Mouse (Mus musculus): ENCODE measurements around the gene Fibcd1. TPM values are rescaled to one million over a fixed set of nuclear protein-coding genes. Genes with fewer than 3 reads are reported as not detected.
A peak's percentile ranks its signal among the peaks of the same experiment; 100 is the strongest.

Fibcd1 gene
- polyA plus RNA-seq, 1 experiment from 2014 or later, result 0.27 TPM

DNA sequence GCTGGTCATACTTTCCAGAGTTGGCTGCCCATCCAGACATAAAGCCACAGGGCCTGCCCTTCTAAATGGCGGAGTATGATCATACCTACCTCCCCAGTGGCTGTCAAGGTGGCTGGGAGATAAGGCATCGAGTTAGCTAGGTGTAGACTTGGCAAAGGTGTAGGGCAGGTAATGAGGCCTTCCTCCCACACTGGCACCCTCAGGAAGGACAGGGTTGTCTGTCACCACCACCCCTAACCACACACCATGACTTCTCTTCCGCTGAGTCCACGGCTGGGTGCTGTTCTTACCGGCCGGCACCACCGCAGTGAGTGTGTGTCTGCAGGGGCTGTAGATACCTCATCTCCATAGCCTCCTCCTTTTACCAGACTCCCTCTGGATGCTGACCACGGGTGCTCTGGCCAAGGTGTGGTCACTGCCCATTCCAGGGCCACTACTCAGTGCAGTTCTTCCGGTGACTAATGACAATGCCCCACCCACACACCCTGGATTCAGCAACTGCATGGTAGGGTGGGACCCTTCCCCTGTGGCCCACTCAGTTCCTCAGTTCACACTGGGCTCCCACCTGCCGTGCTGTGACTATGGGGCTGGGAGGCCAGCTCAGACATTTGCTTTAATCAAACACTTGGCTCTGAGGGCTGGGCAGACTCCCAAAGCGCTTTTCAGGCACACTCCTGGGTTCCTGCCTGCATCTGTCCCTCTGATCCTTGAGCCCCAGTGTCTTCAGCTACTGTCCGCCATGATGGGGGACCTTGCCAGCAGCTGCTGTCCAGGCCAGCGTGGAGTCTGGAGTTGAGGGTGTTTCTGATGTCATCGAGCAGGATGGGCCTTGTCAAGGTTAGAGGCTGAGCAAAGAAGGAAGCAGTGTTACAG, 34.5 kb downstream of the Fibcd1 start:
- no peak for DNase-seq (ENCODE audit: low spot score)

DNA sequence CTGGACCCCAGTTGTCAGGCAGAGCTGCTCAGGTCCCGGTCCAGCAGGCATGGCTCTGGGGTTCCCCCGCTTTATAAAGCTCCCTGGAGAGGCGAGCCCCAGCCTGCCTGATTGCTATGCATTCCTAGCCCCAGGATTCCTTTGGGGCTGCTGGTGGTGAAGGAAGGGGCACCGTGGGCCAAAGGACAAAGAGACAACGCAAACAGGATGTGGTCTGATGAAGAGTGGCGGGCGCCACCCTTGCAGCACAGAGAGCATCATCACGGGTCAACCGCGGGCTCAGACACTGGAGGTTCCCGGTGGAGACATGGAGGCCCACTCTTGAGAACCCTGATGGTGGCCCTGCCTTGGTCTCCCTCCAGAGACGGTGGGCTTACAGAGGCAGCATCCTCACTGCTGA, 35.4 kb downstream of the Fibcd1 start, which contains the start of gene Qrfp:
Gene Qrfp (minus strand): TSS at position 137 of the 400 bp plus-strand sequence.
- no peak for DNase-seq (ENCODE audit: low spot score)

- DNase-seq (ENCODE audit: low spot score), result no peak
Observed at GRCm38 (mm10) chr2:31809358-31809740, 36.5 kb downstream of the Fibcd1 start.

DNA sequence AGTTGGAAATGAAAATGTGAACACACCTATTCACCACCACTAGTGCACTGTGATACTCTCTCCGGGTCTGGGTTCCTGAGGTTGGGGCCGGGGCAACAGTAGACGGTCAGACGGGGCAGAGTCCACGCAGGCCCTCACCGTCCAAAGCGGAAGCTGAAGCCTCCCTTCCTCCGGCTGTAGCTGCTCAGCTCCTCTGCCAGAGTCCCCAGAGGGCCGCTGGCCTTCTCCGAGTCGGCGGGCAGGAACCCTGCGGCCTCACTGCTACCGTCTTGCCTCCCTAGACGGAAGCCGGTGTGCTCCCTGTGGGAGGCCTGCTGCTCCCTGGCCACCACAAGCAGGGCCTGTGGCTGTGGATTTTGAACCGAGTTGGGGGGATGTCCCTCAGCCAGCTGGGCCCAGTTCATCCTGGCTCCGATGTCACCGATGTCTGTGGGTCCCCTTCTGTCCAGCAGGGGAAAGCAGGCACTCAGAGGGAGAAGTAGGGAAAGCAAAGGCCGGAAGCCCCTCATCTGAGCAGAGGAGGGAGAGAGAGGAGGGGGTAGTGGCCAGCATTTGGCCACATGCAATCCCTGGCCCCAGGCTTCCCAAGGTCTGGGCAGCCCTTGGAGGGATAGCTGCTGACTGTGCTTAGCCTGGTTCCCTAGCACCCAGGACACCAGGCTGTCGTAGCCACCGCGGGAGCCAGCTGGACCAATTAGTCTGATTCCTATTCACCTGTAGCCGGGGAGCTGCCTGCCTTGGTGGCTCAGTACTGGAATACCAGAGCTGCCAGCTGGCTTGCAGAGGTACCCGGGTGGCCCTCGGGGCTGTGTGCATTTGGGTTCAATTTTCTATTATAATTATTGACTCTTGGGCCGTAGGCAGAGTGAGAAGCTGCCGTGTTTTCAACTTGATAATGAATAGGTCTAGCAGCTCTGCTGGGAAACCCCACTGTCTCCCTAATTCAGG, 37.1 kb downstream of the Fibcd1 start:
- DNase-seq (ENCODE audit: low spot score), result no peak

DNA sequence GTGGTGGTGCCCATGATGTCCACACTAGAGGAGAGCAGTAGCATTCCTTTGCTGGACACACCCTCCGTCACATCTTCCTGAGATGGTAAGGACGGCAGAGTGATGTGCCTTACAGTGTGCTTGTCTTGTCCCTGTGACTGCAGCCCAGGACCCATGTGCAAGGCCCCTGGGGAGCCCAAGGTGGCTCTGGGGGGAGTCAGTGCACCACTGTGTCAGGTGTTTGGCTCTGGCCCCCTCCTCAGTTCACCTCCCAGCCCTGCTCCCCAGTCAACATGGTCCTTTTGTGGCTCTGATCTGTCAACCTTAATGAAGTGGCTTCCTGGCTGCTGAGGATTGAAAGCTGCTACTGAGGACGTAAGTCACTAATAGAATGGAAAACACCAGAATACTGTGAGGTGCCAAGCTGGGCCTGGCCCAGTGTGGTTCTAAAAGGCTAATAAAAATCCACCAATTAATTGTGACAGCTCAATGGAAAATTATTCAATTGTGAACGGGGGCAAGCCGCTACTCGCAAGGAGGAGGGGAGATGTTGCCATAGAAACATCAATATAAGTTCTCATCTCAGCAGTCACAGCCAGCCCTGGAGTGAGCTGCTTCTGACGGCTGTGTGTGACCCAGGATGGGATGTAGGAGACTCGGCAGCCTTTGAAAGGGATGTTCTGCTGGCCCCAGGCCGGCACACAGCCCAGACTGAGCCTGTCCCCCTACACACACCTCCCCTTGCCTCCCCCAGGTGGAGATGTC, 39.0 kb downstream of the Fibcd1 start:
- DNase-seq (ENCODE audit: low spot score), result no peak

DNA sequence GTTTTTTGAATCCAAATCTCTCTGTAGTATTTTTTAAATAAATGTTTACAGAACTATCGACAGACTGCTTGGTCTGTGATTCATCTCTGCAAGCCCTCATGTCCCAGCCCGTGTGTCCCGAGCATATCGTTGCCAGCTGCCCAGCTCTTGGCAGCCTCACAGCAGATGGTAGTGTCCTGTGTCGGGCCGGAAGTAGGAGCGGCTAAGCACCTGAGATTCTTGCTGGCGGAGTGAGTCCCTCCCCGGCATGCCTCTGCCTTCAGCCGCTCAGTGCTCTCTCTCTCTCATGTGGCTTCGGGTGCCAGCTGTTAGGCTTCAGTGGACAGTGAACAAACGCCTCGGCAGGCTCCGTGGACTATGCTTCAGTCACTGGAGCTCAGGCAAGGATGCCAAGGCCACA, 42.3 kb downstream of the Fibcd1 start:
- DNase-seq (ENCODE audit: low spot score), result no peak

GRCm38 (mm10) chr2:31802811-31803210, 43.0 kb downstream of the Fibcd1 start:
- no peak for DNase-seq (ENCODE audit: low spot score)

DNA sequence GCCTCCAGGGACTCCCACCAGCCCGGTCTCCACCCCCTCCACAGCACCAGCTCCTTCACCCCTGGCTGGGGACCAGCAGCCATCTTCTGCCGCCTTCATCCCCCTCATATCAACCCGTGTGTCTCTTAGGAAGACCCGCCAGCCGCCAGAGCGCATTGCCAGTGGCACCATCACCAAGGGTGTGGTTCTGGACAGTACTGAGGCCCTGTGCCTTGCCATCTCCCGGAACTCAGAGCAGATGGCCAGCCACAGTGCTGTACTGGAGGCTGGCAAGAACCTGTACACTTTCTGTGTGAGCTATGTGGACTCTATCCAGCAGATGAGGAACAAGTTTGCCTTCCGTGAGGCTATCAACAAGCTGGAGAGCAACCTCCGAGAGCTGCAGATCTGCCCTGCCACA, 44.4 kb downstream of the Fibcd1 start:
- DNase-seq (ENCODE audit: low spot score), result no peak

GRCm38 (mm10) chr2:31796943-31797342, 48.9 kb downstream of the Fibcd1 start:
- DNase-seq (ENCODE audit: low spot score), result no peak

GRCm38 (mm10) chr2:31792611-31793010, 53.2 kb downstream of the Fibcd1 start:
- no peak for DNase-seq (ENCODE audit: low spot score)

DNA sequence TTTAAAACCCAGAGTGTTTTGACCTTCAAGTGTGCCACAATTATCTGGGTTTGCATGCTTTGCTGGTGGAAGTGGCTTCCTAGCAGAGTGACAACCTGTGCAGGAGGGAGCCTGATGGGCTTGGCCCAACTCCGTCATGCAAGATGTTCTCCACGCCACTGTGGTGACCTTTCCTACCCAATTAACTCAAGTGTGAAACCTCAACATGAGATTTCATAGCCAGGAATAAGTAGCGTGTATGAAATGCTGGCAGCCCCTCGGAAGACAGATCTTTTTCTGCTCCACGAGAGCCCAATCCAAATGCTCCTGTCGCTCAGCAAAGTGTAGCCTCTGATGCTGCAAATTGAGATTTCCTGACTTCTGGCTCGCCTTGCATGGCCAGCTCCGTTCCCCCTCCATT, 54.5 kb downstream of the Fibcd1 start:
- no peak for DNase-seq (ENCODE audit: low spot score)

DNA sequence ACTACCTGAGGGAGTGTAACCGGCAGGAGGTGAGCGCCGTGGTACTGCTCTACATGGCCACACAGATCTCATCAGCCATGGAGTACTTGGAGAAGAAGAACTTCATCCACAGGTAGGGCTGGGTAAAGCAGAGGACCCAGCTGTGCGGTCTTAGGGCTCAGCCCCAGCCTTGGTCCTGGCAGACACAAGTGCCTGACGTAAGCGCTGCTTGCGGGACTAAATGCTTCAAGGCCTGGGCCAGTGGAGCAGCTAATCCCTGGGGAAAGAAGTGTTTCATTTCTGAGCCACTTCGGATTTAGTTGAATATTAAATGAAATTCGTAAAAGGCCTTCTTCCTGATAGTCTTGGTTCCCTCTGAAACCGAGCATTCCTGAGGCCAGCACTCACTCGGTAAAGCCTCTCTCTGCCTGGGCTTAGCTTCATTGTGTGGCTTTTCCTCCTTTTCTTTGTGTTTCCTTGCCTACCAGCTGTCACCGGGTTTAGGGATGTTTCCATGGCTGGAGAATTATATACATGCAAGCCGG, 55.0 kb downstream of the Fibcd1 start:
- DNase-seq (ENCODE audit: low spot score), result no peak

DNA sequence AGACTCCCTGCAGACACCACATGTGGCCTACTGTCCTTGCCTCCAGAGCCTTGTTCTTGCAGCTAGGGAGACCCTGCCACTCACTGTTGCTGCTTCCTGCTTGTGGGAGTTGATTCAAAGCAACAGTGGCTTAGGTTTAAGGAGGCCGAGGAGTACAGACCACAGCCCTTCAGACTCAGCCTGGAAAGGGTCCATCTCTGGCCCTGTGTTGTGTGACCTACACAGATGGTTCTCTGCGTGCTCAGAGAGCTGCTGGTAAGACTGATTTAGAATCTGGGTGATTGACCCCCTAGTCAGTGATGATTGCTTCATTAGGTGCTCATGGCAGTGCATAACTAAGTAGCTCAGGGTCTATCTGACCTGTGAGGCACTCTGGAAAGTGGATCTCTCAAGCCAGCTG, 56.6 kb downstream of the Fibcd1 start:
- DNase-seq (ENCODE audit: low spot score), result no peak

- DNase-seq (ENCODE audit: low spot score), result no peak
Observed at GRCm38 (mm10) chr2:31788227-31788626, 57.6 kb downstream of the Fibcd1 start.

- peak; percentile 79 for DNase-seq (ENCODE audit: low spot score)
Observed at GRCm38 (mm10) chr2:31787029-31787428, 58.8 kb downstream of the Fibcd1 start.

DNA sequence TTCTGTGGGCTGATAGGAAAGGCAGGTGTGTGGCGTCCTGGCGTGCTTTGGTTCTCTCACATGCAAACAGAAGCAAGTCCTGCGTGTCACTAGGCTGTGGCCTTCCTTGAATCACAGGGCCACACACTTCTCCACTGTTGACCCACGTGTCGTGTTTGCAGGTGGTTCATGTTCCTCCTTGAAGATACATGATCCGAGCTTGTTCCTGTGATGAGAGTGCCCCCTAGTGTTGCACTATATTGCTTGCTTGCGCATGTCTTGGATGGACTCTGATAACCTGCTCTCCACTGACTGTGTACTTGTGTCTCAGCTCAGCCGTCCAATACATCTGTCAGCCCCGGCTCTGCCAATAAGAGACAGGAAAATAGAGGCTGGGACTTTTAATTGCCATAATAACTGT, 60.7 kb downstream of the Fibcd1 start:
- peak; percentile 84 for DNase-seq (ENCODE audit: low spot score)

DNA sequence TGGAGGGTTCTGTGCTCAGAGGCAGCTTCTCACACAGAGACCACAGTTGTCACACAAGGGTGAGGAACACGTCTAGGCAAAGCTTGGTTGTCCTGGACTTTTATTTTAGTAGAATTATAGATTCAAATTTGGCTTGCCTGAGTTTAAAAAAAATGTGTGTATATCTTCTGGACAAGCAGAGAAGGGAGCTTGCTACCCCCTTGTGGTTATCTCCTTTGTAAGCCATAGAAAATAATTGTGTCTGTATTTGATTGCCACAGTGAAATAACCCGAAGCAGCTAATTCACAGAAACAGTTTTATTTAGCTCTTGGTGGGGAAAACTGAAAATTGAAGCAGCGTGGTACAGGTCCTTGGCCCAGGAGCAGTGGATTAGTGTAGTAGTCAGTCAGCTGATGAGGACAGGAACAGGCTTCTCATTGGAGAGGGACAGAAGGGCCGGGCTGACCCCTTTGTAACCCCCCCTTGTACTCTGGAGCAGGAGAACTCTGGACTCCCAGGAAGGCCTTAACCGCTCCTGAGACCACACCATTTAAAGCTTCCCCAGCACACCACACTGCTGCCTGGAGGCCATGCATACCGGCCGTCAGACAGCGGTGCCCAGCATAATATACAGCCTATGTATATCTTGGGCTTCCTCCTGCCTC, 62.7 kb downstream of the Fibcd1 start:
- DNase-seq (ENCODE audit: low spot score), result no peak

GRCm38 (mm10) chr2:31779258-31779657, 66.5 kb downstream of the Fibcd1 start:
- no peak for DNase-seq (ENCODE audit: low spot score)

- no peak for DNase-seq (ENCODE audit: low spot score)
Observed at GRCm38 (mm10) chr2:31776479-31776878, 69.3 kb downstream of the Fibcd1 start.

DNA sequence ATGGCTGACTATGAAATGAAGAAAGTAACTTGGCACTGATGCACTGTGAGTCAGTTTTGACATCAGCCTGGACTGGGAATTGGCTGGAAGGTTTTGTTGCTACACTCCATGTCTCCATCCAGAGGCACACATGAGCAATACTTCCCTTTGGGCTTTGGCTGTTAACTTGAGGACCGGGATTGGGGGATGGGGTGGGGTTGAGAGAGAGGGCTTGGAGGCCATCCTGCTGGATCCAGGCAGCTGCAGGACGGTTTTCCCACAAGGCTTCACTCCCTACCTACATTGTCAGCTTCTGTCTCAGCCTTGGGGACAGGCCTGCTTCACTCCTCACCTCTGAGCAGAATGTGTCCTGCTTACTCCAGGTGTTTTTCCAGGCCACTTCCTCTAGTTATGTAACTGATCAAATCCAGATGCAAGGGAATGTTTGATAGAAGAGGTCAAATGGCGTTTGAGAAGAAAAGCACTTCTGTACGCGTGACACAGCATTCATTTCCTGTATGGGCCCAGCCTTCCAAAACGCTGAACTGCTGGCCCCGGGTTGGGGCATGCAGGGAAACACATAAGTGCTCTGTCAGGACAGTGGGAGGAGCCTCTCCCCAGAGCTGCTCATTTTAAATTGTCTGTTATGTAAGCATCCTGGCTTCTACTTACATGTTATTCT, 74.9 kb downstream of the Fibcd1 start:
- peak; percentile 76 for DNase-seq (ENCODE audit: low spot score)

All from thymus, postnatal 0 days (tissue).